Mouse (Mus musculus) midbrain, postnatal 0 days (tissue): ENCODE data around the gene Tll2. TPM values are rescaled to one million over a fixed set of nuclear protein-coding genes. Genes with fewer than 3 reads are reported as not detected.

ENCODE experiments used
- ATAC-seq: fragments of 200-750 bp; cut with Nextera tagmentation; 2 replicates; pipeline ENCODE4 v1.8.0; 2017; ENCODE audit warnings: moderate number of reproducible peaks, mild to moderate bottlenecking, moderate TSS enrichment, moderate library complexity; ENCODE audit not compliant: low FRiP score
- DNase-seq: peaks from one replicate; pipeline ENCODE4 v3.0.0-alpha.2; 2015; ENCODE audit warnings: low spot score
- H3K27ac ChIP-seq: fragments of 300-500 bp; sonication (generic); 2 replicates; pipeline ENCODE4 v1.5.1; 2014; ENCODE audit warnings: low read depth, mild to moderate bottlenecking, low read length, mixed read lengths
- H3K27me3 ChIP-seq: fragments of 300-500 bp; sonication (generic); 2 replicates; pipeline ENCODE4 v1.6.1; 2014; ENCODE audit warnings: low read length, control low read depth, mixed read lengths; ENCODE audit not compliant: insufficient read depth
- H3K36me3 ChIP-seq: fragments of 300-500 bp; sonication (generic); 2 replicates; pipeline ENCODE4 v1.6.1; 2014; ENCODE audit warnings: low read length, control low read depth, mixed read lengths; ENCODE audit not compliant: insufficient read depth
- H3K4me1 ChIP-seq: fragments of 300-500 bp; sonication (generic); 2 replicates; pipeline ENCODE4 v1.6.1; 2014; ENCODE audit warnings: mild to moderate bottlenecking, control low read depth, antibody characterized with exemption, low read length, mixed read lengths; ENCODE audit not compliant: insufficient read depth
- H3K4me2 ChIP-seq: fragments of 300-500 bp; sonication (generic); 2 replicates; pipeline ENCODE4 v1.6.1; 2014; ENCODE audit warnings: low read depth, mild to moderate bottlenecking, low read length, mixed read lengths; ENCODE audit not compliant: poor library complexity, severe bottlenecking
- H3K4me3 ChIP-seq: fragments of 300-500 bp; sonication (generic); 2 replicates; pipeline ENCODE4 v1.5.1; 2014; ENCODE audit warnings: low read depth, mild to moderate bottlenecking, low read length, moderate library complexity
- H3K9ac ChIP-seq: fragments of 300-500 bp; sonication (generic); replicated peaks from 2 replicates; pipeline ENCODE4 v1.6.1; 2014; ENCODE audit warnings: mild to moderate bottlenecking, low read length, moderate library complexity, mixed read lengths; ENCODE audit not compliant: poor library complexity, severe bottlenecking
- H3K9me3 ChIP-seq: fragments of 300-500 bp; sonication (generic); 2 replicates; pipeline ENCODE4 v1.6.1; 2016; ENCODE audit warnings: low read length, control low read depth
- CTCF ChIP-seq: IDR thresholded peaks from 2 replicates; pipeline ENCODE4 v1.5.1; 2016; ENCODE audit warnings: antibody characterized with exemption, mild to moderate bottlenecking
- WGBS: fragments of 180-500 bp; shearing (Covaris S2); extraction: QIAGEN DNeasy Blood & Tissue Kit; methylation state at CpG from one replicate; pipeline ENCODE4 v1.1.7; 2014; 5-methylcytosine and 5-hydroxymethylcytosine counted together
- polyA plus RNA-seq: library from polyadenylated mRNA; unstranded; fragments of >200 nt; fragmentation: Nextera tagmentation; extraction: Ambion mirVana; gene quantifications from 2 replicates; pipeline ENCODE4 v1.2.1, GENCODE M21; 2015
- total RNA-seq: library from RNA; depleted of rRNA; stranded (reverse); fragments of >200 nt; gene quantifications from 2 replicates; pipeline ENCODE4 v1.2.3, GENCODE M21; 2014

The Tll2 gene
- total and polyA plus RNA-seq, 2 experiments from 2014 or later = 0.56 to 0.71 TPM

DNA sequence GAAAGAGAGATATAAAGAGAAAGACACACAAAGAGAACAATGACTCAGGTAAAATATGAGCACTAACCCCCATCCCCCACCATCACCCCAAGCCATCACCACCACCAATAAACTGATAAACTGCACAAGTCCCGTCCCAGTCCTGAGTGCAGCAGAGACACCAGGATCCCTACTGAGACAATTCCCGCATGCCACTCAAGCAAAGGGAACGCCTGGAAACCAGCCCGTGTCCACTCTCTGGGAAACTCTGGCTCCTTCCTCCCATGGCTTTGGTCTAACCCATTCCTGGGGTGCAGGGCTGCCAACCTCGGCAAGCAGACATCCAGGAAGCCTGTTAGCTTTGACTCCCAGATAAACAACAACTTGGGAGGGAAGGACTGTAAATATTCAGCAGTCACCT, 96.6 kb downstream of the Tll2 start:
- H3K27me3 ChIP-seq = peaks cover 21% of the 10 kb centered on the region
- DNase-seq = no peak
- no peaks in the 10 kb centered on the region for H3K36me3 ChIP-seq
- H3K4me2 ChIP-seq = no peak overlapping the region
- no peak overlapping the region for H3K4me3 ChIP-seq
- WGBS = 32% methylated on average over 5 of the region's 5 CpGs
- H3K27ac ChIP-seq = no peak overlapping the region
- no peak overlapping the region for H3K9ac ChIP-seq
- ATAC-seq = no peak
- H3K9me3 ChIP-seq = no peaks in the 10 kb centered on the region
- TF ChIP-seq CTCF = no peak
- peaks cover 4% of the 10 kb centered on the region; the same call in 1 of the 2 replicates for H3K4me1 ChIP-seq

GRCm38 (mm10) chr19:41109496-41109895, 97.1 kb downstream of the Tll2 start:
- Histone ChIP-seq H3K4me2 (no peak overlapping the region), H3K4me3 (no peak overlapping the region), H3K36me3 (no peaks in the 10 kb centered on the region), H3K27me3 (peaks cover 21% of the 10 kb centered on the region), H3K4me1 (peaks cover 4% of the 10 kb centered on the region; the same call in 1 of the 2 replicates), H3K27ac (no peak overlapping the region), H3K9ac (no peak overlapping the region), H3K9me3 (no peaks in the 10 kb centered on the region)
- 0 out of 2 replicates have a peak, but pooled peaks have one; percentile 39 for ATAC-seq
- whole genome bisulfite sequencing = 19% methylated on average over 8 of the region's 8 CpGs
- DNase-seq = peak; percentile 77
- TF ChIP-seq CTCF = no peak

DNA sequence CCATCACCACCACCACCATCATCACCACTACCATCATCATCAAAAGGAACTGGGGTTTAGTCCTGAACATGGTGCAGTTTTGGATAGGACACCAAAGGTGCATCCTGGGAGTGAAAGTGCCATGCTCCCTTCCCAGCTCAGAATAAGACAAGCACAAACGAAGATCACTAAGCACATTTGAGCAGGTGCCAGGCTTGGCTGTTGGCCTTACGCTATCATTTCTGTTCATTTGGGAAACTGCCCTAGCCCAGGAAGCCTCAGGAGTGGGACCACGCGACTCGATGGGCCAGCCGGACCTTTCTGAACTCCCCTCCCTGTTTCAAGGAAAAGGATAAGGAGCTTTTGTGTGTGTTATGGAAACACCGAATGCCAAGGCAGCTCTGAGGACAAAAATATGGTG, 98.0 kb downstream of the Tll2 start:
- TF ChIP-seq CTCF = no peak
- Histone ChIP-seq H3K27me3 (peaks cover 21% of the 10 kb centered on the region), H3K9me3 (no peaks in the 10 kb centered on the region), H3K9ac (no peak overlapping the region), H3K4me2 (no peak overlapping the region), H3K36me3 (no peaks in the 10 kb centered on the region), H3K4me1 (peaks cover 4% of the 10 kb centered on the region; the same call in 1 of the 2 replicates), H3K27ac (no peak overlapping the region), H3K4me3 (no peak overlapping the region)
- DNase-seq = no peak
- 74% methylated on average over 7 of the region's 7 CpGs for WGBS
- ATAC-seq = no peak

- Histone ChIP-seq H3K4me2 (no peak overlapping the region), H3K4me1 (peaks cover 4% of the 10 kb centered on the region; the same call in 1 of the 2 replicates), H3K9me3 (no peaks in the 10 kb centered on the region), H3K36me3 (no peaks in the 10 kb centered on the region), H3K27ac (no peak overlapping the region), H3K9ac (no peak overlapping the region), H3K4me3 (no peak overlapping the region), H3K27me3 (peaks cover 21% of the 10 kb centered on the region)
- no peak for TF ChIP-seq CTCF
- DNase-seq = no peak
- no peak for ATAC-seq
- WGBS = 69% methylated on average over 8 of the region's 8 CpGs
These were observed 99.1 kb downstream of the Tll2 start for GRCm38 (mm10) chr19:41107530-41107929.

GRCm38 (mm10) chr19:41104922-41105321, 101.7 kb downstream of the Tll2 start:
- TF ChIP-seq CTCF = peak; percentile 93
- Histone ChIP-seq H3K36me3 (no peaks in the 10 kb centered on the region), H3K4me1 (peaks cover 4% of the 10 kb centered on the region; the same call in 1 of the 2 replicates), H3K4me3 (no peak overlapping the region), H3K4me2 (no peak overlapping the region), H3K9me3 (no peaks in the 10 kb centered on the region), H3K27ac (no peak overlapping the region), H3K27me3 (peaks cover 11% of the 10 kb centered on the region), H3K9ac (no peak overlapping the region)
- whole genome bisulfite sequencing = 20% methylated on average over 8 of the region's 8 CpGs
- ATAC-seq = no peak
- peak; percentile 86 for DNase-seq

GRCm38 (mm10) chr19:41101390-41101789, 105.2 kb downstream of the Tll2 start:
- no peak overlapping the region for H3K4me3 ChIP-seq
- TF ChIP-seq CTCF = no peak
- no peak overlapping the region for H3K27ac ChIP-seq
- 59% methylated on average over 8 of the region's 8 CpGs for WGBS
- no peaks in the 10 kb centered on the region for H3K4me1 ChIP-seq
- ATAC-seq (peak; percentile 88), DNase-seq (peak; percentile 91)
- H3K36me3 ChIP-seq = no peaks in the 10 kb centered on the region
- H3K27me3 ChIP-seq = peaks cover 4% of the 10 kb centered on the region
- no peak overlapping the region for H3K9ac ChIP-seq
- H3K4me2 ChIP-seq = no peak overlapping the region
- H3K9me3 ChIP-seq = no peaks in the 10 kb centered on the region
